Mouse (Mus musculus): ENCODE results near the gene C2cd2.
A peak's percentile ranks its signal among the peaks of the same experiment; 100 is the strongest.
"Not testable (repeated sequence)": the region's sequence is repeated elsewhere in the genome, so short reads cannot be mapped to it uniquely, and the experiment has no call there.

The C2cd2 gene

DNA sequence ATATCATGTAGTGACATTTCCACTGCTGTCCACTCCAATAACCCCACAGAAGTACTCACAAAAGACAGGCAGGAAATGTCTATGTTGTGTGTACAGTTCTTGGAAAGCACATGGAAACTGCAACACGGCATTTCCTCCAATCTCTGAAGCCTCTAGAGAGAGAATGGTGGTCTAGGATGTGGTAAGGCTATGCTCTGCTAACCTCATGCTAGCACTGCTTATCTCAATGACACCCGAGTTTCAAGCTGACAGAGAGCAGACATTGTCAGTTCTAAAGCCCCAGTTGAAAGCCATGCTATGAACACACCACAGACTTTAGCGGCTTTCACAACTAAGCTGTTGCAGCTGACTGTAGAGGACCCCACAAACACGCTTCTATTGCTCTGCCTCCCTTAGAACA is 13.6 kb downstream of the C2cd2 start:
- DNase-seq (ENCODE audit: low read depth, low spot score), result no peak

GRCm38 (mm10) chr16:97946993-97947392 is 15.4 kb downstream of the C2cd2 start:
- DNase-seq (ENCODE audit: low read depth, low spot score), result not testable (repeated sequence)

DNA sequence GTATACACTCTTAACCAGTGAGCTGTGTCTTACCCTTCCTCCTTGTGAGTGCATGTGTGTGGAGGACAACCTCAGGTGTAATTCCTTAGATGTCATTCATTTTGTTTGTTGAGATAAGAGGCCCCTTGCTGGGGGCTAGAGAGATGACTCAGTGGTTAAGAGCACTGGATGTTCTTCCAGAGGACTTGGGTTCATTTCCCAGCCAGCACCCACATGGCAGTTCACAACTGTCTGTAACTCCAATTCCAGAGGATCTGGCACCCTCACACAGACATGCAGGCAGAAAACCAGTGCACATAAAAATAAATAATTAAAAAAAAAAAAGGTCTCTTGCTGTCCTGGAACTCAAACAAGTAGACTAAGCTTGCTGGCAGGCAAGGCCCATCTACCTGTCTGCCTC is 20.6 kb downstream of the C2cd2 start:
- no peak for DNase-seq (ENCODE audit: low read depth, low spot score)

DNA sequence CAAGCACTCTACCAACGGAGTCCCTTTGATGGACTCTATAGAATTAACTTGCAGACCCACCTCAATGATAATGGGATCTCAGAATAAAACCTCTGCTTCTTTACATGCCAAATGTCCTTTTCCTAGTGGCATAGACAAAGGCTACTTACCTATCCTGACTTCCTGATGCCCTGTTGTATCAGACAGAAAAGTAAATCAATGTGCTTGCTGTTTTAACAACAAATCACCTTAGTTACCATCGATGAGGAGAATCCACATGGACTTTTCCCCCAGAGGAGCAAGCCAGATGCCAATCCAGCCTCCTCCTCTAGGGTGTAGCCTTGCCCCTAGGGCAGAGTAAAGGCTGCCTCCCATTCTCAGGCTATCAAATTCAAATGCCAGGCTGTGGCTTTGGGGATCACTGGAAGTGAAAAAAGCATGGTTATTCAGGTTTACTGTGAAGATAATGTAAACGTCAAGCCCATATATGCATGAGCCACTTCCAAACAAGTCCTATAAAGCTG is 21.9 kb downstream of the C2cd2 start:
- DNase-seq (ENCODE audit: low read depth, low spot score), result no peak

DNA sequence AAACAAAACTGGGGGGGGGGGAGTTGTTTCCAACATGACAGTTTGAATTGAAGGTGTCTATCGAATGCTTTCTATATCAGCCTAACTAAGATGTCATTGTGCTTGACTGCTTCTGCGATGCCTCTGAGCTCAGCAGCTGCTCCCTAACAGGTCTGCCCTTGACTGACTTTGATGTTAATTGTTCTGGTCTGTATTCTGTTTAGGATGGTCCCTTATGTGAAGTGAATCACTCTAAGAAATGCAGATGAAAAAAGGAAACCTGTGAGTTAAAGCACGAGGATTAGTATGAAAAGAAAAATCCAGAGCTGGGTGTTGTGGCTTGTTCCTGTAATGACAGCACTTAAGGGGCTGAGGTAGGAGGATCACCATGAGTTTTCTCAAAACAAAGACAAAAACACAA is 26.6 kb downstream of the C2cd2 start:
- DNase-seq (ENCODE audit: low read depth, low spot score), result no peak

DNA sequence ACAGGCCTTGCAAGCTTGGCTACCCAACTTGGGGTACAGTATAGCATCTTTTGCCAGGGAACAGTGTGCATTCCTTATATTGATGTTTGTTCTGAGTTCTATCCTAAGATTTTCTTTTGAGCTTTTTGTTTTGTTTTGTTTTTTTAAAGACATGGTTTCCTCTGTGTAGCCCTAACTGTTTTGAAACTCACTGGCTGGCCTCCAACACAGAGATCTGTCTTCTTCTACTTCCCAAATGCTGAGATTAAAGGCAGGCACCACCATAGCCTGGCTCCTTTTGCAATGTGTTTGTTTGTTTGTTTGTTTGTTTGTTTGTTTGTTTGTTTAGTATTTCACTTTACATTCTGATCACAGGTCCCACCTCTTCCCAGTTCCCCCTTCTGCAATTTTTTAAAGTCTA is 32.2 kb downstream of the C2cd2 start:
- DNase-seq (ENCODE audit: low read depth, low spot score), result no peak

DNA sequence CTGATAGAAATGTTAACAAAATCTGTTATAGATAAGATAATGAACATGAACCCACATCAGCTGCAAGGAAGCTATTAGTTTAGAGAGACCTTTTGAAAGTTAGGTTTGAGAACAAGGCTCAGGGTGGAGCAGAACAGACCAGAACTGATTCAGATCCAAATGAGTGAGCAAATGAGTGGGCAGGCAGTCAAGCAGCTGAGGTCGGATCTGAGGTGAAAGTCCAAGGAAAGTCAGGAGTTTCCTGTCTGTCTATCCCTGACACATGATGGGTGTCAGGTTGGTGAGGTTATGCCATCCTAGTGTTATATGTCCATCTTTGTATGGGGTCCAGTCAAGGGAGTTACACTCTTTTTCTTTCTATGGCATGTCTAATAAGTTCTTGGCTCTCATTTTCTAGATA is 32.9 kb downstream of the C2cd2 start:
- no peak for DNase-seq (ENCODE audit: low read depth, low spot score)

- DNase-seq (ENCODE audit: low read depth, low spot score), result no peak
Observed at GRCm38 (mm10) chr16:97927331-97927938, 35.0 kb downstream of the C2cd2 start.

DNA sequence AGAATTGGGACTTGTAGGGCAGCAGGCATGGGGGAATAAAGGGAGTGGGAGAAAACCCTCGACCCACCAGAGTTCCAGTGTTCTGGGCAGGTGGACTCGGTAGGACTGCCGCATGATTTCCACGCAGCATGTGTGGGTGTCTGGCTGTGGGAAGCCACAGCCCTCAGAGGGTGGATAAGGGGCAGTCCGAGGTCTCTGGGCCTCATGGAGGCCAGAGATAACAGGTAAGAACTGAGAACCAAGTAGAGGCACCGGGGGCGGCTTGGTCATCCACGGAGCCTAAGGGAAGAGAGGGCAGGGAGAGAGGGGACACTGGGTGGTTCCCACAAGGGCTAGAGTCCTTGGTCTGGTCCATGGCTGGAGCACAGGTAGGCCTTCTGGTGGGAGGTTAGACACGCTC is 36.0 kb downstream of the C2cd2 start:
- no peak for DNase-seq (ENCODE audit: low read depth, low spot score)

GRCm38 (mm10) chr16:97925760-97926159 is 36.6 kb downstream of the C2cd2 start:
- DNase-seq (ENCODE audit: low read depth, low spot score), result no peak

DNA sequence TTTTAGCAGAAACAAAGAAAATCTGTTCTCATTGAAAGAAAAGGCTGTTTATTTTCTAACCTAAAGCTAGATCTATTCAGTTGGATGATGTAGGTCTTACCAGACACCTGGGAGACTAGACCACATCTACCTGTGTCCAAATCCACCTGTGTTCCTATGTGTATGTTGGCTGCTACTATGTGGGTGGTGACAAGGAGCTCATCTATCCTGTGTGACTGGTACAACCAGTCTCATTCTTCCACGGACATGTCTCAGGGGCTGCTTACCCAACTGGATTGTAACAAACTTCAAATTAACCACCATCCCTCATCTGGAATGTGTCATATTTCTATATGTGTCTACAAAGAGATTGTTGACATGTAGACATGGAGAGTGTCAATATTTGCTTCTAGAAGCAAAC is 38.7 kb downstream of the C2cd2 start:
- no peak for DNase-seq (ENCODE audit: low read depth, low spot score)

DNA sequence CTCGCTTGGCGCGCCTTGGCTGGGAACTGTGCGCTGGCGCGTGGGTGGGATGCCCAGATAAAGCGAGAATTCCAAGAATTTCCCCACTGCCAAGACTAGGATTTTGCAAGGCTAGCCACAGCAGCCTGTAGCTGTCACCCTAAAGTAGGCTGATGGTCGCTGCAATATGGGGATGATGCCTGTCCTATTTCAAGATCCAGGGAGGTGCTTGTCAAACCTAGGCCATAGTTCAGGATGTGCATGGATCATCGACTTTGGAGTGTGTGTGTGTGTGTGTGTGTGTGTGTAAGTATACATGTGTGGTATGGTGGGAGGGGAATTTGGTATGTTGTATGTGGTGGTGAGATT is 39.6 kb downstream of the C2cd2 start:
- no peak for DNase-seq (ENCODE audit: low read depth, low spot score)

GRCm38 (mm10) chr16:97921961-97922778 is 40.2 kb downstream of the C2cd2 start:
- DNase-seq (ENCODE audit: low read depth, low spot score), result peak; percentile 58

DNA sequence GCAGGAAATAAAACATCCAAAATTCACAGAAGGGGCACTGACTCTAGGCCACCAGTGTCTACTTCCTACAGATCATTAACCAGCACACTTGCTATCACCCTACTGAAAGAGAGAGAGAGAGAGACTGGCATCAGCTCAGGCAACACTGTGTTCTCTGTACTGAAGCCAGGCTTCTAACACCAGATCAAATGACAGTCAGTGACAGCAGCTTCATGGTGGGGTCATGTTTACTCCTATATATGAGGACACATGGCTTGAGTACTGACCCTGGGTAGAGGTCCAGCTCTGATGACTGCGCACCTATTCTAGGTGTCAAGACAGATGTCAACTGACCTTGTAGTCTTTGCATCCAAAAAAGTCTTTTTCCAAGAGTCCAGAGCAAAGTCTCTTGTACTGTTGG is 41.8 kb downstream of the C2cd2 start:
- DNase-seq (ENCODE audit: low read depth, low spot score), result no peak

DNA sequence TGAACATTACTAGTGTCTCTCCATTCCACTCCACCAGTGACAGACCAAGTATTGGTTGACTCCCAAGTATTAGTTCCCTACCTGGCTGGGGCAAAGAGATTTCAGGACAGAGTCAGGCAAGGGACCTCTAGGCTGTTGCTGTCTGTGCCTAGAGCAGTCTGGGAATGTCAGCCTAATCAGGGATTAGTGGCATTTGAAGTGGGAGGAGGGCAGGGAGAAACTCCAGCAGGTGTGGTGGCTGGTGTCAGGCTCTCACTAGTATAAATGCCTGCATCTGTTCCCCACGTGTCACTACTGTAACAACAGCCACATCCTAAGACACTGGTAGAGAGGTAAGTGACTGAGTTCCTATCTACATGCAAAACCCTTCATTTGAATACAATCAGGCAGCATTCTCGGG is 42.6 kb downstream of the C2cd2 start:
- DNase-seq (ENCODE audit: low read depth, low spot score), result no peak

DNA sequence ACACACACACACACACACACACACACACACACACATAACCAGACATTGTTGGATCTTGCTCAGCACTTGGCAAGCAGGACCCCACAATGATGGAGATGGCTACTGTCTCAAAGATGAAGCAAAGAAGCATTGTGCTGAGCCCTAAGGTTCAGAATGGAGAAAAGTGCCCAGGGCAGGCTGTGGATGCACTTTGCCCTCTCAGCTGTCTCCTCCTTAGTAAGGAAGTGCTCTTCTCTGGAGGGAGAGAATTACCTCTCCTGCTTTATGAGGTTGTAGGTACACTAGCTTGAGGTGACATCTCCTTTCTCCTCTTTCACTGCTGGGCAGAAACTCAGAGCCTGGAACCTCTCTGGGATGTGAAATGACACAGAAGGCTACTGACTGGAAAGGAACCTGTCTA is 49.5 kb downstream of the C2cd2 start:
- DNase-seq (ENCODE audit: low read depth, low spot score), result no peak

DNA sequence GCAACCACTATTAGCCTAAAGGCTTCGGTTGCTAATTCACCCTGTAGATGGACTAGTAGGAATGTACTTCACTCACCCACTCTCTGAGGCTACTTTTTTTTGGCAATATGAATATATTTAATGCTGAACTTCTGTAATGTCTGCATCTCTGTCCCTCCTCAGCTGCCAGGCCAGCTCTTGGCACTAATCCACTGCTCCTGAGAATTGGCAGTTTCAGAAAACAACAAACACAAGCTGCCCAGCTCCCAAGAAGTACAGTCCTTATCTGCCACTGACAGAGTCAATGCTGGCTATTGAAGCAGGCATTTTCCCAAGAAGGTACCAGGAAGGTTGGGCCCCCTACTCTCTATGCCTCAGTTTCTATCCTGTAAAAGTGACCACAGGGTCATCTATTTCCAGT is 53.0 kb downstream of the C2cd2 start:
- DNase-seq (ENCODE audit: low read depth, low spot score), result no peak

DNA sequence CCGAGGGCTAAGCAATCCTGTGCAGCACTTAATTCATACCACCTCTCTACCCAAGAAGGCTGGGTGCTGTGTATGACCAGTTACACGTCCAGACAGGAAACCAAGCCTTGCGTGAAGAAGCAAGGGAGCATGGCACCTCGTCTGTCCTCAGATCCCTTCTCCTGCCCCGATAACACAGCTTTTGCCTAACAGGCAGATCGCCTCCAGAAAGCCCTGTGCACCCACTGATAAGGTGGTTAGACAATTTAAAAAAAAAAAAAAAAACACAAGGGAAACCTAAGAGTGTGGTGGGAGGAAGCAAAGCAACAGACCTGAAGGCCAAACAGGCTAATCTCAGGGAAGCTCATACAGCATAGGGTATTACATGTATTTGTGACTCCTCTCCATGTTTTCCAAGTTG is 54.9 kb downstream of the C2cd2 start:
- no peak for DNase-seq (ENCODE audit: low read depth, low spot score)

GRCm38 (mm10) chr16:97906337-97906736 is 56.1 kb downstream of the C2cd2 start:
- no peak for DNase-seq (ENCODE audit: low read depth, low spot score)

DNA sequence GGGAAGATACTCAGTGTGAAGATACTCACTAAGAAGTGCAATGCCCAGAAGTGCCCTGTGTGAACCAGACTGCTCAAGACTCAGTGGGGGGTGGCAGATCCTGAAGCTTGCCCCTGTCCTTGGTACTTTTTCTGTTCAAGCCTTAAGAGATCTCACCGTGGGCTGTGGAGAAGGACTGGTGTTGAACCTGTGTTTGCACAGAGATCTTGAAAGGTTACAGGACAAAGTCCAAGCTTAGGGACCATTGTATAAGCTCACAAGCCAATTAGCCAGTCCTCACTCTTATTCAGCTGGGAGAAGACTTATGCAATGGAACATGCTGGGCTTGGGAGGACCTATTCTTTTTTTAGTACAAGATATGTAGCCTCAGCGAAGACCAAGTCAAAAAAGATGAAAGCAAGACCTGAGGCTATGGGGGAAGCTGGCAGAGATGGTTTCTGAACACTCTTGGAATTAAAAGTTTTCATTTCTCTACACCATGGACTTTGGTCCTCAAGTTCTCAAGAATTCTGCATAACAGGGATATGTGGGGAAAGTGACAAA is 56.9 kb downstream of the C2cd2 start:
- no peak for DNase-seq (ENCODE audit: low read depth, low spot score)

GRCm38 (mm10) chr16:97904035-97904434 is 58.4 kb downstream of the C2cd2 start:
- DNase-seq (ENCODE audit: low read depth, low spot score), result no peak

DNA sequence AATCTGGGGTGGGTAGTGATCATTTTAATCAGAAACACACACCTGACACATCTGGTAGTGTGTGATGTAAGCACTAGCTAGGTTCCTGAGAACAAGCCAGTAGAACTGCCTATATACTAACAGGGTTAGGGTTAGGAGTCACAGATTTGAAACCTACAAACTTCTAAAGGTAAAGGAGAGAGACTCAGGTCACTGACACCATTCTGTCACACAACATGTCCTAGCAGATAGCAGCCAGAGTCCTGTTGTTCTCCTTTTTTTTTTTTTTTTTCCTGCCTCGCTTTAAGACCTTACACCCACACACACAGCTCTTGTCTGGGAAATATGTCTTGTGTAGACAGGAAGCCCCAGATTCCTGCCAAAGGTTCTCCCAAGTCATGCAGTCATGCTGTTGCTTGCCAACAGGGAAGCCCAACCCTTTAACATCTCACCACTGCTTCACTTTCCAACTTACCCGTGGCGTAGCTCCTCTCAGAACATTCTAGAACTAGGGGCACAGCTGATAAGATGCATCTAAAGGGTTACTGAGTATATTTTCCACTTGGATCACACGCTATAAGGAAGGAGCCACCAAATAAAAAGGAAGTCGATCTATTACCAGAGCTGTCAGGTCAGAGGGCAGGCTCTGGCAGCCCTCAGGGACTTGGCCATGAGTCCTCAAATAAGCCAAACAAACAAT is 64.9 kb downstream of the C2cd2 start:
- DNase-seq (ENCODE audit: low read depth, low spot score), result no peak

DNA sequence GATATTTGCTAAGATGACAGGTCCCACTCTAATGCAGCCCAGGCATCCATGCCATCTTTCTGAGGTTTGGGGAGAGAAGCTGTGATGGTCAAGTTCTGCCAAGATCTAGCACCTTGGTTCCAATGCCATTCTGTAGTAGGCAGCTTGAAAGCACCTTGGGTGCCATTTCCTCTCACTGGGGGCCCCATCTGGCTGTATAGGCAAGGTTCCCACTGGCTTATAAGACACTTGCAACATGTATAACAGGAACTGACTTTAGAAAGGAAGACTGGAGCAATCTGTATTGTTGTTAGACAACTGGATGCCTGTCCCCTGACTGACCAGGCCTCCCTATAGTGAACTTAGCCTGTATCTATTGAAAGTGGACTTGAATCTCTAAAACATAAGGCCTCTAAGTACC is 74.6 kb downstream of the C2cd2 start:
- no peak for DNase-seq (ENCODE audit: low read depth, low spot score)

Data from brain, embryonic 18.5 days (tissue).